ENCODE assay signal across 8 mouse cellular contexts in genomic region chr10:42295028-42295427, GRCm38 (mm10). TPM values are rescaled to one million over a fixed set of nuclear protein-coding genes. Genes with fewer than 3 reads are reported as not detected.
DNase-seq lines count a peak whose midpoint lies in the region; ATAC-seq lines count a peak whose summit lies in the region.

No protein-coding gene starts in this region.

- no peak for ATAC-seq in granulocyte monocyte progenitor cell, adult 5-6 weeks (replicated peaks; ENCODE audit: poor library complexity, severe bottlenecking)

- DNase-seq in adrenal gland, postnatal 10 days: peak; percentile 34
- DNase-seq in adrenal gland, postnatal 4 days (ENCODE audit: low spot score in 2 of 2): no peak
- DNase-seq in layer of hippocampus, postnatal 10 days (ENCODE audit: low spot score in 2 of 2): peak; percentile 23 to 39
- DNase-seq in layer of hippocampus, postnatal 36 days: no peak
- peak; percentile 60 for DNase-seq in c-Kit-positive CD71-positive TER-119-negative erythroid progenitor cells, embryonic 14.5 days (ENCODE audit: low read depth)
- peak; percentile 55 for DNase-seq in lung, postnatal 10 days
- DNase-seq in layer of hippocampus, postnatal 25 days (ENCODE audit: extremely low spot score in 1 of 2, low spot score in 1 of 2): no peak

RNA-seq across cellular contexts. Expression of gene Foxo3, which starts 18.5 kb away (rescaled TPM):
- total RNA-seq in adrenal gland, postnatal 10 days (2021): 10 to 100 TPM; 45.4 to 48.2 TPM
- total RNA-seq in adrenal gland, postnatal 4 days (2021): 10 to 100 TPM; 71.7 to 72.8 TPM
- 10 to 100 TPM; 31.0 to 32.2 TPM for total RNA-seq in layer of hippocampus, postnatal 10 days (2021)
- total RNA-seq in layer of hippocampus, postnatal 36 days (2021): 10 to 100 TPM; 45.7 to 50.1 TPM
- 15.7 and 20.5 TPM in 2 replicates for total RNA-seq in granulocyte monocyte progenitor cell, adult 5-6 weeks (2014; fragmentation: Nextera tagmentation)
- total RNA-seq in granulocyte monocyte progenitor cell, adult 5-6 weeks (2017): 23.3 and 25.3 TPM in 2 replicates
- 10 to 100 TPM; 39.5 to 46.7 TPM for total RNA-seq in layer of hippocampus, postnatal 25 days (2021)

Comparison
In these comparisons a context has a peak if more than half of its experiments do, and no peak if none do; other contexts are left out.
1. DNase-seq: peak in adrenal gland, postnatal 10 days (single experiment), layer of hippocampus, postnatal 10 days (2 of 2), c-Kit-positive CD71-positive TER-119-negative erythroid progenitor cells, embryonic 14.5 days (single experiment) and lung, postnatal 10 days (single experiment); none in adrenal gland, postnatal 4 days (0 of 2), layer of hippocampus, postnatal 36 days (0 of 2) and layer of hippocampus, postnatal 25 days (0 of 2).